Mouse (Mus musculus) kidney, postnatal 0 days (tissue): ENCODE data around the gene Vps35. TPM values are rescaled to one million over a fixed set of nuclear protein-coding genes. Genes with fewer than 3 reads are reported as not detected.

Source experiments
- ATAC-seq: fragments of 200-750 bp; cut with Nextera tagmentation; replicated peaks from 2 replicates; pipeline ENCODE4 v1.8.0; 2017; ENCODE audit warnings: low read depth, moderate number of reproducible peaks, moderate TSS enrichment, moderate library complexity; ENCODE audit not compliant: low FRiP score
- DNase-seq: peaks from one replicate; pipeline ENCODE4 v3.0.0-alpha.2; 2016; ENCODE audit warnings: low spot score
- H3K27ac ChIP-seq: fragments of 300-500 bp; sonication (generic); 2 replicates; pipeline ENCODE4 v1.5.1; 2014; ENCODE audit warnings: mild to moderate bottlenecking
- H3K27me3 ChIP-seq: fragments of 300-500 bp; sonication (generic); 2 replicates; pipeline ENCODE4 v1.6.1; 2014; ENCODE audit warnings: low read length, mixed read lengths; ENCODE audit not compliant: insufficient read depth
- H3K36me3 ChIP-seq: fragments of 300-500 bp; sonication (generic); 2 replicates; pipeline ENCODE4 v1.6.1; 2014; ENCODE audit warnings: low read length, mixed read lengths; ENCODE audit not compliant: insufficient read depth
- H3K4me1 ChIP-seq: fragments of 300-500 bp; sonication (generic); replicated peaks from 2 replicates; pipeline ENCODE4 v1.6.1; 2014; ENCODE audit warnings: antibody characterized with exemption, low read length, mixed read lengths; ENCODE audit not compliant: insufficient read depth
- H3K4me2 ChIP-seq: fragments of 300-500 bp; sonication (generic); 2 replicates; pipeline ENCODE4 v1.6.1; 2014; ENCODE audit warnings: mild to moderate bottlenecking, low read length, moderate library complexity, mixed read lengths
- H3K4me3 ChIP-seq: fragments of 300-500 bp; sonication (generic); replicated peaks from 2 replicates; pipeline ENCODE4 v1.5.1; 2014; ENCODE audit warnings: low read depth, low read length
- H3K9ac ChIP-seq: fragments of 300-500 bp; sonication (generic); 2 replicates; pipeline ENCODE4 v1.6.1; 2014; ENCODE audit warnings: low read depth, low read length
- H3K9me3 ChIP-seq: fragments of 300-500 bp; sonication (generic); replicated peaks from 2 replicates; pipeline ENCODE4 v1.6.1; 2016; ENCODE audit warnings: low read length, inconsistent platforms, mixed read lengths
- CTCF ChIP-seq: IDR thresholded peaks from 2 replicates; pipeline ENCODE4 v1.5.1; 2016; ENCODE audit warnings: antibody characterized with exemption, low read depth, mild to moderate bottlenecking, moderate library complexity
- WGBS: fragments of 180-500 bp; shearing (Covaris S2); extraction: QIAGEN DNeasy Blood & Tissue Kit; methylation state at CpG from one replicate; pipeline ENCODE4 v1.1.7; 2014; 5-methylcytosine and 5-hydroxymethylcytosine counted together
- polyA plus RNA-seq: library from polyadenylated mRNA; unstranded; fragments of >200 nt; fragmentation: Nextera tagmentation; extraction: Ambion mirVana; gene quantifications from 2 replicates; pipeline ENCODE4 v1.2.1, GENCODE M21; 2015

The Vps35 gene
- polyA plus RNA-seq: 128 and 137 TPM in 2 replicates

DNA sequence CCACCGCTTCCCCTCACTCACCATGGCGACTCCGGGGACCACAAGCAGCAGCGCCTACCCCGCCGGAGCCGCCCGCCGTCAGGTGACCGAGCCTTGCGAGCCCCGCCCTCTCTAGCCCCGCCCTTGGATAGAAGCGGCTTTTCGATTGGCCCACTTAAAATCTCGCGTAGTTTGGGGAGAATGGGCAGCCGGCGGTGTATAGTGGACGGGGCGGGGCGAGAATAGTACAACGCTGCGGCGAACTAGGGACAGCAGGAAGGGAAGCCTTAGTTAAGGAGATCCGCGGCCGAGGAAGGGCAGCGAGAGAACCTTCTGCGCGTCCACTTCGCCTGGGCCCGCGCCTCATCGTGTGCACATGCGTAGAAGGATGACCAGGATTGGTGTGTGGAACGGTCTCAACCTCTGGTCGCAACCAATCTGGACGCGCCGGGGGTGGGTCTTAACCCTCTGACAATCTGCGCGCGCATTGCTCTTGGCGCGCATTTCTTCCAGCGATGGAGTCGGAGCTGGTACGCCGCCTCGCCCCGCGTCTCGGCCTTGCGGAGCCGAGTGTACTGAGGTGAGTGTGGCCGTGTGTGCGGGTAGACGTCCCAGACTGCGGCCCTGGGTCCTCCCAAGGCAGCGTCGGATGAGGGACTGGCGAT, at the start of gene Vps35, which contains the start of gene Orc6:
Gene Vps35 (minus strand): TSS at position 369 of the 644 bp plus-strand sequence.
Gene Orc6 (plus strand): TSS at position 199 of the 644 bp plus-strand sequence.
- DNase-seq (peak; percentile 98), ATAC-seq (peak; percentile 98)
- WGBS: under 1% methylated on average over 63 of the region's 63 CpGs
- Histone ChIP-seq H3K36me3 (peaks cover 8% of the 10 kb centered on the region; the same call in 1 of the 2 replicates), H3K9ac (peak within 1 kb of the TSS; percentile 94), H3K27me3 (no peaks in the 10 kb centered on the region), H3K27ac (peak within 1 kb of the TSS; percentile 97), H3K4me3 (peak within 1 kb of the TSS; percentile 96), H3K9me3 (no peaks in the 10 kb centered on the region), H3K4me2 (peak within 1 kb of the TSS; percentile 93), H3K4me1 (peaks cover 13% of the 10 kb centered on the region; the same call in 1 of the 2 replicates)
- no peak for TF ChIP-seq CTCF

DNA sequence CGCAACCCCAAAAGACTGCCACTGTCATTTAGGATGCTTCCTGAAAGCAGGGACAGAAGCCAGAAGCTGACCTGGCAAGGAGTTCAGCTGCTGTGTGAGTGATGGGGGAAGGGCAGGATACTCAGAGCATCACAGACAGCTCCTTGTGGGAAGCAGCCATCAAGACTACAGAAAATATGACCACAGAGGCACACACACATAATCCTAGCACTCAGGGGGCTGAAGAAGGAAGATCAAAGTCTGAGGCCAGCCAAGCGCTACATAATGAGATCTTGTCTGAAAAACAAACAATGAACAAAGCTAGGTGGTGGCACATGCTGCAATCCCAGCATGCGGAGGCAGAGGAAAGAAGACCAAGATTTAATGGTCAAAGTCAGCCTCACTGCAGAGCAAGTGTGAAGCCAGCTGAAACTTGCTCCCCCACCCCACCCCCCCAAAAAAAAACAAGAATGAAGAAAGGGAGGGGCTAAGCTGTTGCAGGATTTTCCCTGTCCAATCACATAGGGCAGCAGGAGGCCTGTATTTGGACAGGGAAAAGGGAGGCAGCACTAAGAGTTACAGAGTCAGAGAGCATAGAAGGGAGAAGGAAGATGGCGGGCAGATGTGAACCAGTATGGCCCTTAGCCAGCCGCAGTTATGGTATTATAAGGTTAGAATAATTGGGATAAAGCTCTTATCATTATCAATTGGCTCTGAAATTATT, 40.4 kb upstream of the Vps35 start:
- H3K4me3 ChIP-seq: no peak overlapping the region
- no peaks in the 10 kb centered on the region for H3K4me1 ChIP-seq
- H3K4me2 ChIP-seq: no peak overlapping the region
- ATAC-seq (peak; percentile 82), DNase-seq (peak; percentile 62)
- H3K9ac ChIP-seq: no peak overlapping the region
- no peaks in the 10 kb centered on the region for H3K27me3 ChIP-seq
- H3K27ac ChIP-seq: peak overlapping the region; percentile 31; the same call in 1 of the 2 replicates
- TF ChIP-seq CTCF: no peak
- no peaks in the 10 kb centered on the region for H3K36me3 ChIP-seq
- H3K9me3 ChIP-seq: no peaks in the 10 kb centered on the region
- 47% methylated on average over 5 of the region's 5 CpGs for WGBS

DNA sequence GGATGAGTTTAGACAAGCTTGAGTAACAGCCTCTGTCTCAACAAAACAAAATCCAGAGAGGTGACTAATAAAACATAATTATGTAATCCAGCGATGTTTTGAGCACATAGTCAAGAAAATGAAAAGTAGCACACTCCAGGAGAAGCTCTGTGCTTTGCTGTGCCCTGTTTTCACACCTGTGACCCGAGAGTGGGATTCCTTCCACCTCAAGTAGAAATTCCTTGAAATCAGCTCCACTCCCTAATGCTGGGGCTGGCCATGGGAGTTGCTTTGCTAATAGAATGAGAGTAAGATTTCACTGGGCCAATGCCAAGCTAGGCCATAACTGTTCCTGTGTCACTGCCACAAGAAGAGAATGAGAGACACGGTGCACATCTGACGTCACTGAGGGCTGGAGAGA, 38.1 kb upstream of the Vps35 start:
- Histone ChIP-seq H3K4me1 (no peaks in the 10 kb centered on the region), H3K27me3 (no peaks in the 10 kb centered on the region), H3K36me3 (no peaks in the 10 kb centered on the region), H3K4me3 (no peak overlapping the region), H3K27ac (no peak overlapping the region), H3K4me2 (no peak overlapping the region), H3K9ac (no peak overlapping the region), H3K9me3 (no peaks in the 10 kb centered on the region)
- 47% methylated on average over 4 of the region's 4 CpGs for WGBS
- ATAC-seq (no peak), DNase-seq (peak; percentile 21)
- TF ChIP-seq CTCF: no peak

DNA sequence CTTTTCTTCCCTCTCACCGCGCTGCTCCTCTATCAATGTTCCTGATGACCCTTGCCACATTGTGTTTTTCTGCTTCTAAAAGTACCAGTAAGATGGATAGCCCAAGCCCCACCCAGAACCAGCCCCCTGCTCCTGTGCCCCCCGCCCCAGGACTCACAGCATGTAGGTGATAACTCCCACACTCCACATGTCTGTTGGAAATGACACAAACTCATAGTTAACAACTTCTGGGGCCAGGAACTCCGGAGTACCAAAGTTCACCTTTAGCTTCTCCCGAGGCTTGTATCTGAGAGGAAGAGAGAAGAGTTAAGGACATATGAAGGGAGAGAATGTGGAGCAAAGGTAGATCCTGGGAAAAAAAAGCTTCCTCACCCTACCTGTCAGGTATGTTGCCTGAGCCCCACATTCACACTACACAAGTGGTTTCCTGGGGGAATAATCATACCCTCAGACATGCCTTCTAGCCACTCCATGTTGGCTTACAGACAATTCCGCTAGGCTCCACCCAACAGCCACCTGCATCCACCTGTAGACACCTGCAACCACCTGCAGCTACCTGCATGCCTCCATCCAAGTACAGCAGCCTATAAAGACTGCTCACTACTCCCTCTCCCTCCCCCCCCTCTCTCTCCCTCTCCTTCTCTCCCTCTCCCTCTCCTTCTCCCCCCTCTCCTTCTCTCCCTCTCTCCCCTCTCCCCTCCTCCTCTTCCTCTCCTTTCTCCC, 36.8 kb upstream of the Vps35 start:
- Histone ChIP-seq H3K27me3 (no peaks in the 10 kb centered on the region), H3K4me2 (no peak overlapping the region), H3K36me3 (no peaks in the 10 kb centered on the region), H3K27ac (no peak overlapping the region), H3K4me1 (no peaks in the 10 kb centered on the region), H3K9ac (no peak overlapping the region), H3K9me3 (no peaks in the 10 kb centered on the region), H3K4me3 (no peak overlapping the region)
- ATAC-seq (no peak), DNase-seq (no peak)
- no peak for TF ChIP-seq CTCF
- 60% methylated on average over 6 of the region's 6 CpGs for WGBS

DNA sequence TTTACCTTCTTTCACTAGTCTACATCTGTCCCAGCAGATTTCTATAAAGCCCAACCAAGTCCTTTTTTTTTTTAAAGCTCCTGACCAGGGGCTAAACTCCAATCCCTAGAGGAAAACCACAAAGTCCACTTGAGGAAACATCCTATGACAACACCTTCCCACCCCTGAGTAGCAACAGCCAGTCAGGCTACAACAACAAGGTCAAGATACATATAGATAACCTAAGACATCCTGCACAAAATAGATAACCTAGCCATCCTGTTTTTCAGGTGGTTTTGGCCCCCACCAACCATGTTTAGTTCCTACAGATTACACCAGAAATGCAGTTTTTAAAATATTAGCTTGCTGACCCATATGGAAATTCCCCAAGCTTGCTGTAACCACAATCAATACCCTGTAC, 35.5 kb upstream of the Vps35 start:
- no peak overlapping the region for H3K27ac ChIP-seq
- no peak overlapping the region for H3K4me2 ChIP-seq
- H3K4me3 ChIP-seq: no peak overlapping the region
- TF ChIP-seq CTCF: no peak
- no peaks in the 10 kb centered on the region for H3K9me3 ChIP-seq
- no peaks in the 10 kb centered on the region for H3K36me3 ChIP-seq
- DNase-seq: no peak
- H3K9ac ChIP-seq: no peak overlapping the region
- no peak for ATAC-seq
- H3K4me1 ChIP-seq: no peaks in the 10 kb centered on the region
- no peaks in the 10 kb centered on the region for H3K27me3 ChIP-seq

DNA sequence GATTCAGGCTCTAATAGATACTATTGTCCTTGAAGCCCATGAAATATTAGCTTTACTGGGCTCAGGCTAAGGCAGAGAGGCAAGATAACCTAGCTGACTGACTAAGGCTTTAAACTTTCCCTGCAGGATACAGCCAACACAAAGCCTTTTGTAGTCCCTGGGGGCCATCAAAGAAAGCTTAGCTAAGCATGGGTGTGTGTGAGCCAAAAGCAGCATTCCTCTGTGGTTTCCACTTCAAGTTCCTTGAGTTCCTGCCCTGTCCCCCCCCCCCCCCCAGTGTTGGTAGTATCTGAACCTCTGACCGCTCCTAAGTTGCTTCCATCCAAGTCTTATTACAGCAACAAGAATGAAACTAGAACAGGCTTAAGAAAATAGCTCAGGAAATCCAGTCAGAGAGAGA, 29.9 kb upstream of the Vps35 start:
- Histone ChIP-seq H3K9me3 (no peaks in the 10 kb centered on the region), H3K4me1 (no peaks in the 10 kb centered on the region), H3K4me3 (no peak overlapping the region), H3K9ac (no peak overlapping the region), H3K4me2 (no peak overlapping the region), H3K27ac (no peak overlapping the region), H3K36me3 (no peaks in the 10 kb centered on the region), H3K27me3 (no peaks in the 10 kb centered on the region)
- ATAC-seq: no peak
- DNase-seq: peak; percentile 56
- WGBS: 78% methylated on average over 1 of the region's 1 CpGs
- TF ChIP-seq CTCF: no peak
